Mouse (Mus musculus) intestine, postnatal 0 days (tissue): ENCODE results near the gene Adh1. TPM values are rescaled to one million over a fixed set of nuclear protein-coding genes. Genes with fewer than 3 reads are reported as not detected.

Experiments used
- ATAC-seq: fragments of 200-750 bp; cut with Nextera tagmentation; 2 replicates; pipeline ENCODE4 v1.8.0; 2017; ENCODE audit warnings: mild to moderate bottlenecking, moderate TSS enrichment, moderate library complexity
- H3K27ac ChIP-seq: fragments of 300-500 bp; sonication (generic); 2 replicates; pipeline ENCODE4 v1.5.1; 2014; ENCODE audit warnings: mild to moderate bottlenecking, low read depth, low read length, moderate library complexity
- H3K27me3 ChIP-seq: fragments of 300-500 bp; sonication (generic); replicated peaks from 2 replicates; pipeline ENCODE4 v1.6.1; 2014; ENCODE audit warnings: low read length, mixed read lengths; ENCODE audit not compliant: control insufficient read depth, insufficient read depth
- H3K36me3 ChIP-seq: fragments of 300-500 bp; sonication (generic); 2 replicates; pipeline ENCODE4 v1.6.1; 2014; ENCODE audit warnings: mild to moderate bottlenecking, moderate library complexity; ENCODE audit not compliant: control insufficient read depth, insufficient read depth
- H3K4me1 ChIP-seq: fragments of 300-500 bp; sonication (generic); replicated peaks from 2 replicates; pipeline ENCODE4 v1.6.1; 2014; ENCODE audit warnings: antibody characterized with exemption, low read length, mixed read lengths; ENCODE audit not compliant: control insufficient read depth, insufficient read depth
- H3K4me2 ChIP-seq: fragments of 300-500 bp; sonication (generic); replicated peaks from 2 replicates; pipeline ENCODE4 v1.6.1; 2014; ENCODE audit warnings: low read depth, mild to moderate bottlenecking, moderate library complexity
- H3K4me3 ChIP-seq: fragments of 300-500 bp; sonication (generic); 2 replicates; pipeline ENCODE4 v1.5.1; 2014; ENCODE audit warnings: low read depth, low read length
- H3K9ac ChIP-seq: fragments of 300-500 bp; sonication (generic); 2 replicates; pipeline ENCODE4 v1.6.1; 2014; ENCODE audit warnings: mild to moderate bottlenecking, low read depth, low read length
- H3K9me3 ChIP-seq: fragments of 300-500 bp; sonication (generic); 2 replicates; pipeline ENCODE4 v1.6.1; 2016; ENCODE audit warnings: mixed run types; ENCODE audit not compliant: control insufficient read depth
- CTCF ChIP-seq: sonication (generic); IDR thresholded peaks from 2 replicates; pipeline ENCODE4 v1.5.1; 2016; ENCODE audit warnings: low read depth, mild to moderate bottlenecking, control low read depth, antibody characterized with exemption, moderate library complexity
- WGBS: fragments of 180-500 bp; shearing (Covaris S2); extraction: QIAGEN DNeasy Blood & Tissue Kit; methylation state at CpG from one replicate; pipeline ENCODE4 v1.1.7; 2014; 5-methylcytosine and 5-hydroxymethylcytosine counted together
- polyA plus RNA-seq: library from polyadenylated mRNA; unstranded; fragments of >200 nt; fragmentation: Nextera tagmentation; extraction: Ambion mirVana; gene quantifications from 2 replicates; pipeline ENCODE4 v1.2.1, GENCODE M21; 2015

Gene Adh1
- polyA plus RNA-seq, 1 experiment from 2014 or later = 101 TPM

- H3K9ac ChIP-seq = no peak overlapping the region
- no peak overlapping the region for H3K4me2 ChIP-seq
- H3K27ac ChIP-seq = no peak overlapping the region
- ATAC-seq = no peak
- 95% methylated on average over 17 of the region's 17 CpGs for WGBS
- TF ChIP-seq CTCF = no peak
- H3K4me3 ChIP-seq = no peak overlapping the region
- H3K36me3 ChIP-seq = no peaks in the 10 kb centered on the region
- H3K9me3 ChIP-seq = no peaks in the 10 kb centered on the region
- H3K27me3 ChIP-seq = no peaks in the 10 kb centered on the region
- no peaks in the 10 kb centered on the region for H3K4me1 ChIP-seq
These were observed 64.2 kb downstream of the Adh1 start for GRCm38 (mm10) chr3:138325001-138325400.

GRCm38 (mm10) chr3:138325466-138325865 is 64.7 kb downstream of the Adh1 start:
- H3K4me2 ChIP-seq = no peak overlapping the region
- H3K9ac ChIP-seq = no peak overlapping the region
- no peak for ATAC-seq
- TF ChIP-seq CTCF = no peak
- H3K4me3 ChIP-seq = no peak overlapping the region
- no peaks in the 10 kb centered on the region for H3K27me3 ChIP-seq
- WGBS = 93% methylated on average over 6 of the region's 6 CpGs
- H3K27ac ChIP-seq = no peak overlapping the region
- no peaks in the 10 kb centered on the region for H3K9me3 ChIP-seq
- H3K36me3 ChIP-seq = no peaks in the 10 kb centered on the region
- no peaks in the 10 kb centered on the region for H3K4me1 ChIP-seq

- 71% methylated on average over 8 of the region's 8 CpGs for WGBS
- ATAC-seq = no peak
- Histone ChIP-seq H3K27ac (no peak overlapping the region), H3K9me3 (no peaks in the 10 kb centered on the region), H3K4me1 (no peaks in the 10 kb centered on the region), H3K27me3 (no peaks in the 10 kb centered on the region), H3K4me3 (no peak overlapping the region), H3K4me2 (no peak overlapping the region), H3K36me3 (no peaks in the 10 kb centered on the region), H3K9ac (no peak overlapping the region)
- TF ChIP-seq CTCF = no peak
These were observed 73.1 kb downstream of the Adh1 start for GRCm38 (mm10) chr3:138333910-138334309.

- ATAC-seq = no peak
- TF ChIP-seq CTCF = no peak
- no peak overlapping the region for H3K9ac ChIP-seq
- H3K4me2 ChIP-seq = no peak overlapping the region
- H3K36me3 ChIP-seq = no peaks in the 10 kb centered on the region
- H3K4me3 ChIP-seq = no peak overlapping the region
- H3K27me3 ChIP-seq = no peaks in the 10 kb centered on the region
- WGBS = 61% methylated on average over 4 of the region's 4 CpGs
- no peaks in the 10 kb centered on the region for H3K9me3 ChIP-seq
- no peaks in the 10 kb centered on the region for H3K4me1 ChIP-seq
- H3K27ac ChIP-seq = no peak overlapping the region
These were observed 73.5 kb downstream of the Adh1 start for GRCm38 (mm10) chr3:138334320-138334719.

GRCm38 (mm10) chr3:138335566-138335965 is 74.8 kb downstream of the Adh1 start:
- Histone ChIP-seq H3K27ac (no peak overlapping the region), H3K9ac (no peak overlapping the region), H3K4me1 (no peaks in the 10 kb centered on the region), H3K4me2 (no peak overlapping the region), H3K4me3 (no peak overlapping the region), H3K36me3 (no peaks in the 10 kb centered on the region), H3K27me3 (no peaks in the 10 kb centered on the region), H3K9me3 (no peaks in the 10 kb centered on the region)
- no peak for ATAC-seq
- no peak for TF ChIP-seq CTCF
- WGBS = 91% methylated on average over 1 of the region's 1 CpGs

GRCm38 (mm10) chr3:138336104-138336754 is 75.4 kb downstream of the Adh1 start:
- H3K27me3 ChIP-seq = no peaks in the 10 kb centered on the region
- no peak overlapping the region for H3K9ac ChIP-seq
- no peak for ATAC-seq
- H3K9me3 ChIP-seq = no peaks in the 10 kb centered on the region
- WGBS = 55% methylated on average over 3 of the region's 3 CpGs
- no peak overlapping the region for H3K27ac ChIP-seq
- no peaks in the 10 kb centered on the region for H3K36me3 ChIP-seq
- no peak overlapping the region for H3K4me2 ChIP-seq
- H3K4me1 ChIP-seq = no peaks in the 10 kb centered on the region
- TF ChIP-seq CTCF = no peak
- no peak overlapping the region for H3K4me3 ChIP-seq

Other genes with a start within 250 kb of the Adh1 start
- 0.07 and 0.08 TPM in 2 replicates for gene 1110002E22Rik, start 195.9 kb upstream of the Adh1 start, polyA plus RNA-seq
- not detected in 2 replicates for gene Gm5105, start 193.6 kb upstream of the Adh1 start, polyA plus RNA-seq
- 4.3 and 4.7 TPM in 2 replicates for gene Trmt10a, start 117.5 kb upstream of the Adh1 start, polyA plus RNA-seq
- 930 and 998 TPM in 2 replicates for gene Mttp, start 116.0 kb upstream of the Adh1 start, polyA plus RNA-seq
- gene 4930579F01Rik, start 67.2 kb upstream of the Adh1 start, polyA plus RNA-seq = 0.09 and 0.10 TPM in 2 replicates
- 0.31 and 0.64 TPM in 2 replicates for gene Adh7, start 43.2 kb upstream of the Adh1 start, polyA plus RNA-seq
- 6.1 and 9.2 TPM in 2 replicates for gene Adh6a, start 52.3 kb downstream of the Adh1 start, polyA plus RNA-seq
- not detected in 2 replicates for gene Adh6b, start 80.8 kb downstream of the Adh1 start, polyA plus RNA-seq
- 0.51 TPM in 1 of 2 replicates, not detected in the other for gene Adh4, start 154.5 kb downstream of the Adh1 start, polyA plus RNA-seq
- 105 and 111 TPM in 2 replicates for gene Adh5, start 182.1 kb downstream of the Adh1 start, polyA plus RNA-seq
- gene Metap1, start 228.5 kb downstream of the Adh1 start, polyA plus RNA-seq = 29.0 and 29.6 TPM in 2 replicates